Mouse (Mus musculus) MEL (cell line): Measurements from ENCODE around the gene Dennd1b. TPM values are rescaled to one million over a fixed set of nuclear protein-coding genes. Genes with fewer than 3 reads are reported as not detected.

Source experiments
- DNase-seq: peaks from one replicate; pipeline ENCODE4 v3.0.0; 2011; ENCODE audit warnings: low read depth, low spot score
- H3K27ac ChIP-seq: 2 replicates; pipeline ENCODE4 v1.5.1; 2012; ENCODE audit warnings: low read depth, mild to moderate bottlenecking, control low read depth, low read length, moderate library complexity; ENCODE audit not compliant: control insufficient read depth
- H3K27me3 ChIP-seq, 2 experiments: fragments of 150-350 bp in 1 of 2; sonication (generic) in 1 of 2; 2 replicates each; pipeline ENCODE4 v1.6.1; 2012; ENCODE audit warnings: low read length in 2 of 2, mild to moderate bottlenecking in 2 of 2, improper control_type of control experiment in 1 of 2, moderate library complexity in 1 of 2; ENCODE audit not compliant: insufficient read depth in 2 of 2, control insufficient read depth in 1 of 2
- H3K36me3 ChIP-seq, 2 experiments: 2 replicates each; pipeline ENCODE4 v1.6.1; 2012 to 2014; ENCODE audit warnings: low read length in 2 of 2, improper control_type of control experiment in 1 of 2, inconsistent platforms in 1 of 2, mild to moderate bottlenecking in 1 of 2; ENCODE audit not compliant: insufficient read depth in 2 of 2, control insufficient read depth in 1 of 2
- H3K4me1 ChIP-seq, 2 experiments: fragments of 150-350 bp in 1 of 2; sonication (generic) in 1 of 2; 2 replicates each; pipeline ENCODE4 v1.6.1; 2012; ENCODE audit warnings: low read length in 2 of 2, improper control_type of control experiment in 1 of 2, mild to moderate bottlenecking in 1 of 2; ENCODE audit not compliant: insufficient read depth in 2 of 2, control insufficient read depth in 1 of 2
- H3K4me3 ChIP-seq, 2 experiments: fragments of 150-350 bp in 1 of 2; sonication (generic) in 1 of 2; 2 replicates each; pipeline ENCODE4 v1.5.1; 2012; ENCODE audit warnings: low read depth in 2 of 2, low read length in 2 of 2, mild to moderate bottlenecking in 2 of 2, moderate library complexity in 2 of 2, control low read depth in 1 of 2, improper control_type of control experiment in 1 of 2; ENCODE audit not compliant: control insufficient read depth in 1 of 2, insufficient read depth in 1 of 2
- H3K79me2 ChIP-seq: 2 replicates; pipeline ENCODE4 v1.6.1; 2012; ENCODE audit warnings: mild to moderate bottlenecking, low read length, moderate library complexity; ENCODE audit not compliant: control insufficient read depth, poor library complexity, insufficient read depth
- H3K9ac ChIP-seq: 2 replicates; pipeline ENCODE4 v1.6.1; 2012; ENCODE audit warnings: low read depth, mild to moderate bottlenecking, control low read depth, low read length, moderate library complexity; ENCODE audit not compliant: control insufficient read depth, poor library complexity, severe bottlenecking
- H3K9me3 ChIP-seq: fragments of 150-350 bp; sonication (generic); replicated peaks from 2 replicates; pipeline ENCODE4 v1.6.1; 2012; ENCODE audit warnings: mild to moderate bottlenecking, low read length, improper control_type of control experiment, moderate library complexity; ENCODE audit not compliant: insufficient read depth
- BHLHE40 ChIP-seq: IDR thresholded peaks from 2 replicates; pipeline ENCODE4 v1.6.1; 2012; ENCODE audit warnings: low read depth, mild to moderate bottlenecking, inconsistent platforms, low read length, improper control_type of control experiment, borderline replicate concordance
- CHD1 ChIP-seq: IDR thresholded peaks from 2 replicates; pipeline ENCODE4 v1.6.1; 2012; ENCODE audit warnings: low read depth, mild to moderate bottlenecking, inconsistent platforms, low read length, improper control_type of control experiment
- CTCF ChIP-seq, 3 experiments: IDR thresholded peaks in 2 of 3; conservative IDR thresholded peaks in 1 of 3; 2 replicates each; pipeline ENCODE4 v1.5.1; 2011 to 2012; ENCODE audit warnings: low read length in 3 of 3, low read depth in 2 of 3, mild to moderate bottlenecking in 2 of 3, improper control_type of control experiment in 1 of 3, inconsistent platforms in 1 of 3, mixed read lengths in 1 of 3, moderate library complexity in 1 of 3; ENCODE audit not compliant: control insufficient read depth in 1 of 3, insufficient read depth in 1 of 3, poor library complexity in 1 of 3, severe bottlenecking in 1 of 3
- ELF1 ChIP-seq: IDR thresholded peaks from 2 replicates; pipeline ENCODE4 v1.6.1; 2014; ENCODE audit warnings: low read depth, mild to moderate bottlenecking, inconsistent platforms, low read length, improper control_type of control experiment, moderate library complexity
- ETS1 ChIP-seq: IDR thresholded peaks from 2 replicates; pipeline ENCODE4 v1.6.1; 2012; ENCODE audit warnings: low read depth, mild to moderate bottlenecking, inconsistent platforms, low read length, improper control_type of control experiment, moderate library complexity
- GABPA ChIP-seq: IDR thresholded peaks from 2 replicates; pipeline ENCODE4 v1.6.1; 2012; ENCODE audit warnings: low read depth, mild to moderate bottlenecking, inconsistent platforms, low read length, improper control_type of control experiment, moderate library complexity
- GATA1 ChIP-seq: IDR thresholded peaks from 2 replicates; pipeline ENCODE4 v1.6.1; 2011; ENCODE audit warnings: low read depth, low read length, improper control_type of control experiment
- HCFC1 ChIP-seq: IDR thresholded peaks from 2 replicates; pipeline ENCODE4 v1.6.1; 2012; ENCODE audit warnings: low read depth, mild to moderate bottlenecking, inconsistent platforms, low read length, improper control_type of control experiment, moderate library complexity
- MAFK ChIP-seq: IDR thresholded peaks from 2 replicates; pipeline ENCODE4 v1.6.1; 2011; ENCODE audit warnings: low read depth, mild to moderate bottlenecking, low read length, improper control_type of control experiment, borderline replicate concordance
- MAZ ChIP-seq: IDR thresholded peaks from 2 replicates; pipeline ENCODE4 v1.6.1; 2012; ENCODE audit warnings: low read depth, mild to moderate bottlenecking, inconsistent platforms, low read length, improper control_type of control experiment
- MEF2A ChIP-seq: IDR thresholded peaks from 2 replicates; pipeline ENCODE4 v1.6.1; 2014; ENCODE audit warnings: low read depth, mild to moderate bottlenecking, inconsistent platforms, low read length, improper control_type of control experiment; ENCODE audit not compliant: poor library complexity, insufficient replicate concordance, severe bottlenecking; ENCODE audit errors: extremely low read depth
- MXI1 ChIP-seq: IDR thresholded peaks from 2 replicates; pipeline ENCODE4 v1.6.1; 2011; ENCODE audit warnings: mild to moderate bottlenecking, low read depth, low read length, improper control_type of control experiment
- MYC ChIP-seq: IDR thresholded peaks from 2 replicates; pipeline ENCODE4 v1.6.1; 2011; ENCODE audit warnings: low read depth, mild to moderate bottlenecking, low read length, improper control_type of control experiment, moderate library complexity
- NELFE ChIP-seq: IDR thresholded peaks from 2 replicates; pipeline ENCODE4 v1.6.1; 2011; ENCODE audit warnings: low read depth, low read length, improper control_type of control experiment
- NRF1 ChIP-seq: IDR thresholded peaks from 2 replicates; pipeline ENCODE4 v1.6.1; 2014; ENCODE audit warnings: low read depth, mild to moderate bottlenecking, inconsistent platforms, low read length, improper control_type of control experiment, moderate library complexity; ENCODE audit not compliant: poor library complexity, insufficient read depth, severe bottlenecking
- POLR2AphosphoS2 ChIP-seq: IDR thresholded peaks from 2 replicates; pipeline ENCODE4 v1.6.1; 2011; ENCODE audit warnings: low read length, improper control_type of control experiment
- POLR2AphosphoS5 ChIP-seq: IDR thresholded peaks from 2 replicates; pipeline ENCODE4 v1.6.1; 2012; ENCODE audit warnings: low read depth, borderline replicate concordance, mild to moderate bottlenecking, inconsistent platforms, low read length, moderate library complexity, mixed read lengths
- RAD21 ChIP-seq: IDR thresholded peaks from 2 replicates; pipeline ENCODE4 v1.6.1; 2011; ENCODE audit warnings: mild to moderate bottlenecking, low read depth, low read length, improper control_type of control experiment
- SIN3A ChIP-seq: IDR thresholded peaks from 2 replicates; pipeline ENCODE4 v1.6.1; 2012; ENCODE audit warnings: low read length, improper control_type of control experiment, inconsistent platforms
- TAL1 ChIP-seq: IDR thresholded peaks from 2 replicates; pipeline ENCODE4 v1.6.1; 2012; ENCODE audit warnings: mild to moderate bottlenecking, inconsistent platforms, low read length, moderate library complexity, mixed read lengths
- USF2 ChIP-seq, 2 experiments: IDR thresholded peaks; 2 replicates each; pipeline ENCODE4 v1.6.1; 2011 to 2012; ENCODE audit warnings: improper control_type of control experiment in 2 of 2, low read length in 2 of 2, borderline replicate concordance in 1 of 2, inconsistent platforms in 1 of 2, low read depth in 1 of 2, mild to moderate bottlenecking in 1 of 2; ENCODE audit not compliant: insufficient read depth in 1 of 2
- ZC3H11A ChIP-seq: IDR thresholded peaks from 2 replicates; pipeline ENCODE4 v1.6.1; 2012; ENCODE audit warnings: low read depth, mild to moderate bottlenecking, inconsistent platforms, low read length, improper control_type of control experiment
- ZKSCAN1 ChIP-seq: IDR thresholded peaks from 2 replicates; pipeline ENCODE4 v1.6.1; 2012; ENCODE audit warnings: low read depth, mild to moderate bottlenecking, inconsistent platforms, low read length, improper control_type of control experiment, moderate library complexity
- ZMIZ1 ChIP-seq: IDR thresholded peaks from 2 replicates; pipeline ENCODE4 v1.6.1; 2012; ENCODE audit warnings: low read depth, mild to moderate bottlenecking, inconsistent platforms, low read length, improper control_type of control experiment, moderate library complexity
- polyA plus RNA-seq, 2 experiments: library from polyadenylated mRNA; stranded (reverse) in 1 of 2; unstranded in 1 of 2; fragments of >175 nt in 1 of 2; fragments of >200 nt in 1 of 2; gene quantifications; 2 replicates each; pipeline versions ENCODE4 v1.2.1 to v1.2.4; 2012; ENCODE audit warnings: low replicate concordance in 2 of 2, low read depth in 1 of 2; ENCODE audit not compliant: insufficient read length in 2 of 2, insufficient read depth in 1 of 2, missing spikeins in 1 of 2
- total RNA-seq: library from RNA; depleted of rRNA; stranded (reverse); fragments of 300-350 nt; gene quantifications from 2 replicates; pipeline ENCODE4 v1.2.3, GENCODE M21; 2012

Gene Dennd1b
- total and polyA plus RNA-seq, 3 experiments: 3.9 to 4.1 TPM; not detected in 1

GRCm38 (mm10) chr1:139039529-139040230 is 76.4 kb downstream of the Dennd1b start:
- no peaks in the 10 kb centered on the region for H3K9me3 ChIP-seq
- no peak overlapping the region for H3K27ac ChIP-seq
- DNase-seq: no peak
- H3K79me2 ChIP-seq: no peaks in the 10 kb centered on the region
- no peak overlapping the region for H3K9ac ChIP-seq
- TF ChIP-seq BHLHE40: no peak
- TF ChIP-seq CHD1: no peak
- TF ChIP-seq NELFE: no peak
- no peak for TF ChIP-seq SIN3A
- TF ChIP-seq TAL1: no peak
- no peak for TF ChIP-seq CTCF (IDR thresholded peaks at IDR 0.05 in 2 of 3, conservative IDR thresholded peaks at IDR 0.05 in 1 of 3; ENCODE audit: control insufficient read depth in 1 of 3, insufficient read depth in 1 of 3, low read depth in 2 of 3, low read length in 3 of 3, poor library complexity in 1 of 3, severe bottlenecking in 1 of 3)
- no peak for TF ChIP-seq GABPA
- no peak for TF ChIP-seq POLR2AphosphoS2
- TF ChIP-seq ETS1: no peak
- TF ChIP-seq GATA1: no peak
- TF ChIP-seq USF2 (IDR thresholded peaks at IDR 0.05; ENCODE audit: borderline replicate concordance in 1 of 2, insufficient read depth in 1 of 2, low read depth in 1 of 2, low read length in 2 of 2): no peak
- TF ChIP-seq ELF1: no peak
- TF ChIP-seq MAFK: no peak
- no peak for TF ChIP-seq MAZ
- no peak for TF ChIP-seq MYC
- no peak for TF ChIP-seq ZKSCAN1
- no peak for TF ChIP-seq NRF1
- no peak for TF ChIP-seq POLR2AphosphoS5
- H3K27me3 ChIP-seq: no peaks in the 10 kb centered on the region
- peaks cover 0 to 2% of the 10 kb centered on the region in 2 experiments; a peak in 1 of 4 replicates for H3K36me3 ChIP-seq
- H3K4me1 ChIP-seq: peaks cover 2 to 5% of the 10 kb centered on the region in 2 experiments; a peak in 2 of 4 replicates
- no peak overlapping the region for H3K4me3 ChIP-seq

GRCm38 (mm10) chr1:139049075-139049474 is 85.8 kb downstream of the Dennd1b start:
- H3K9me3 ChIP-seq: no peaks in the 10 kb centered on the region
- no peaks in the 10 kb centered on the region for H3K27me3 ChIP-seq
- no peak overlapping the region for H3K4me3 ChIP-seq
- H3K79me2 ChIP-seq: no peaks in the 10 kb centered on the region
- no peak overlapping the region for H3K27ac ChIP-seq
- no peak for DNase-seq
- no peak for TF ChIP-seq MYC
- TF ChIP-seq MAFK: no peak
- no peak for TF ChIP-seq CHD1
- no peak for TF ChIP-seq USF2 (IDR thresholded peaks at IDR 0.05; ENCODE audit: borderline replicate concordance in 1 of 2, insufficient read depth in 1 of 2, low read depth in 1 of 2, low read length in 2 of 2)
- no peak for TF ChIP-seq MXI1
- no peak for TF ChIP-seq MEF2A
- TF ChIP-seq RAD21: no peak
- TF ChIP-seq MAZ: no peak
- TF ChIP-seq ETS1: no peak
- TF ChIP-seq ZMIZ1: no peak
- no peak for TF ChIP-seq ELF1
- TF ChIP-seq HCFC1: no peak
- TF ChIP-seq ZC3H11A: no peak
- H3K4me1 ChIP-seq: peaks cover 0 to 6% of the 10 kb centered on the region in 2 experiments; a peak in 1 of 4 replicates
- no peak overlapping the region for H3K9ac ChIP-seq
- peaks cover 0 to 7% of the 10 kb centered on the region in 2 experiments; a peak in 2 of 4 replicates for H3K36me3 ChIP-seq
